Mouse (Mus musculus) adrenal gland, postnatal 36 days (tissue): ENCODE measurements around the gene Ltbp3. TPM values are rescaled to one million over a fixed set of nuclear protein-coding genes. Genes with fewer than 3 reads are reported as not detected.

Experiments
- DNase-seq, 2 experiments: peaks; one replicate each; pipeline ENCODE4 v3.0.0; 2021; ENCODE audit warnings: mixed read lengths in 1 of 2
- long read RNA-seq, 2 experiments: library from polyadenylated mRNA; stranded (forward); transcript quantifications; one replicate each; pipeline ENCODE4 v2.0.0; 2021; ENCODE audit warnings: borderline sequencing depth in 2 of 2
- total RNA-seq, 2 experiments: library from RNA; stranded (reverse); gene quantifications; 2 replicates each; pipeline ENCODE4 v1.2.3; 2021

Gene Ltbp3
- 100 to 1,000 TPM; 222 to 305 TPM for total RNA-seq
- long read RNA-seq, experiment 1, partial matches to known transcripts, result 73 of 88 reads
- long read RNA-seq, experiment 1, other reads (novel, unspliced or antisense), result 11 of 88 reads
- long read RNA-seq, experiment 2, partial matches to known transcripts, result 20 of 27 reads
- long read RNA-seq, experiment 2, other reads (novel, unspliced or antisense), result 4 of 27 reads

- peak; percentile 81 to 84 for DNase-seq
These were observed at the start of gene Ltbp3 for GRCm38 (mm10) chr19:5740320-5741317. Gene Ltbp3 (plus strand): TSS chr19:5740904.

DNA sequence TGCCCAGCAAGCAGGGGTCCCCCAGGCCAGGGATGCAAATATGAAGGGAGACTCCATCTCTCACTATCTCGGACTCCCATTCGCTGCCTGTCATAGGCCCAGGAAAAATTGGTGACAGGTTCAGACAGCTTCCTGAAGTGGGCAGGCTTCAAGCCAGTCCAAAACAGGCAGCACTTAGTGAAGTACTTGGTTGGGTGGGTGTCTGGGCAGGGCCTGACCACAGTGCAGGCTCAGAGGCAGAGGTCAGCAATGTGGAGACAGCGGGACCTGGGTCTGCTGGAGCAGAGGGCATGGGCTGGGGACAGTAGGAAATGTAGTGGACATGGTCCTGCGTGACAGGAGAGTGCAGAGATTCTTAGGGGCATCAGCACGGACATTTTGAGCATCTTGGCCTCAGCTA lies 49.1 kb upstream of the Ltbp3 start:
- no peak for DNase-seq

DNA sequence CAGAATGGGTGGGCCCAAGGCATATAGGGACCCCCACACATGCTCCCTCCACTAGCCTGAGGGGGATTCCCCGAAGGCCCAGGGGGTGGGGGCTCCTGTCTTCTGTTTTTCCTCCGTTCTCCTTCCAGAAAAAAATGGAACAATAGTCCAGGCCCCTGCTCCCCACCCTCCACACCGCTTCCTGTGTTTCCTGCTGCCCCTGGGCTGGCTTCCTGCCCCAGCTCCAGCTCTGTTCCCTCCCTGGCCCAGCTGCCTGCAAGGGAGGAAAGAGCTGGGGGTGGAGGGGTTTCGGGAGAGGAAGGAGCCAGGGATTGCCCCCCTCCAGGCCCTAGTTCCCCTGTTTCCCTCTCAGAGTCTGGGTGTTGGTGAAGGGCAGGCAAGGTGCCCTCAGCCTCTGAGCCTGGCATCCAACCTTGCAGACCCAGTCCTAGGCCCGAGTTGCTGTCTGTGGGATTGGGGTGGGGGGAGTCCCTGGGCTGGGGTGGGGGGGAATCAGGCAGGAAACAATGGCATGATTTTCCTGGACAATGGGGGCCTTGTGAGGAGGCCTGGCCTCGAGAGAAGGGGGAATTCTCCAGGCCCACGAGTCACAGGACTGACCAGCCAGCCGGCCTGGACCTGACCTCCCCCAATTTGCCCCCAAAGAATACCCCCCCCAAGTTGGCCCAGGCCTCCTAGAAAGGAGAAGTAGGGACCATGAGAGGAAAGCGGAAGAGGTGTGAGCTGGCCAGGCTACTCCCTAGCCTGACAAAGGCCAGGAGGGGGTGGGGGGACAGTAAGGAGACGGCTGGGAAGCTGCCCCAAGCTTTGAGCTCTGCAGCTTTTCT lies 48.4 kb upstream of the Ltbp3 start:
- peak; percentile 55 to 73 for DNase-seq

- DNase-seq, result no peak
These were observed 47.7 kb upstream of the Ltbp3 start for GRCm38 (mm10) chr19:5692913-5693396.

DNA sequence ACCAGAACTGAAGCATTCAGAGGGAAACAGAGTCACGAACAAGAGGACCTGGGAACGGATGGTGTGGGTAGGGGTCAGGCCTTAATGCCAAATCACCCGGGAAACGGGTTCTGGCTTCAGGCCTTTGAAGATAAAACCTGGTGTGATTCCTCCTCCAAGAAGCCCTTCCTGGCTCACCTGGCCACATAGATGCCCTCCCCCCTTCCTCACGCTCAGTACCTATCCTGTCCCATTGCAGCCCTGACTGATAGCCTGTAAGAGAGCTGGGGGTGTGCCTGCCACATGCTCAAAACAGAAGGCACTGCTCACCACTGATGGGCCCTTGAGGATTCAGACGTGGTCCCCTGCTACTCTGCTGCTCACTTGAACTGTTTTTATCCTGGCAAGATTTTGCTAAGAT lies 46.9 kb upstream of the Ltbp3 start:
- DNase-seq, result no peak

- DNase-seq, result no peak
These were observed 44.7 kb upstream of the Ltbp3 start for GRCm38 (mm10) chr19:5695849-5696462.

- no peak for DNase-seq
These were observed 36.4 kb upstream of the Ltbp3 start, which contains the start of gene Kcnk7 for GRCm38 (mm10) chr19:5704163-5704800. Gene Kcnk7 (plus strand): TSS chr19:5704367.

GRCm38 (mm10) chr19:5704801-5705571 lies 35.7 kb upstream of the Ltbp3 start:
- peak in 1 of 2 experiments; percentile 45 for DNase-seq

DNA sequence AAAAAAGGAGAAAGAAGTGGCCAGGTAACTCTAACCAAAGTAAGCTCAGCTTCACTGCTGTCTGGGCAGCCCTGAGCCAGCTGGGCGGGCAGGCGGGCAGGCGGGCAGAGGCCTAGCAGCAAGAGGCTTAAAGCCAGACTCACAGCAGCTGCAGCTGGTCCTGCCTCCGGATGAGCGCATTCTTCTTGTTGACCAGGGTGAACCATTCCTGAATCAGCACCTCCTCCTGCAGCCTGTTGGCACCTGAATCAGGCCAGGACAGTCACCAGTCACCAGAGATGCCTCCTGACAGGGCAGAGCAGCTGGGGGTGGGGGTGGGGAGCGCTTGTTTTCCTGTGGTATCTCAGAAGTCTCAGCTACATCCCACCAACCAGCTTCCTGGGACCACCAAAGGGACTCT lies 30.6 kb upstream of the Ltbp3 start:
- DNase-seq, result no peak

DNA sequence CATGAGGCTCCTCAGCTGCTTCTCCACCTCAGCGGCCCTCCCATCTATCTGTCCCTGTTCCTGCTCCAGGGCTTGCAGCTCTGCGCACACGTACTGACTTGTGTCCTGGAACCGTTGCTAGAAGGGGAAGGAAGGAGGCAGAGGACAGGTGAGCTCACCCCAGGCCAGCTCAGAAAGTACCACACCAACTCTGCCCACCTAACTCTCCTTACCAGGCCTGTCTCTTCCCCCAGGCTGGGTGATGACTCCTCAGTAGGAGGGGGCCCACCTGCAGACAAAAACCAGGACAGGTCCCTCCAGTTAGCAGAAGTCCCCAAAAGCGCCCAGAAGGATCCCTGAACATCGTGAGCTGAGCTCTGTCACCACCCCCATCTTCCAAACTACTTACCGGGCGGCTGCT lies 30.1 kb upstream of the Ltbp3 start:
- DNase-seq, result no peak

- peak; percentile 76 to 86 for DNase-seq
These were observed 29.5 kb upstream of the Ltbp3 start for GRCm38 (mm10) chr19:5711218-5711617.

DNA sequence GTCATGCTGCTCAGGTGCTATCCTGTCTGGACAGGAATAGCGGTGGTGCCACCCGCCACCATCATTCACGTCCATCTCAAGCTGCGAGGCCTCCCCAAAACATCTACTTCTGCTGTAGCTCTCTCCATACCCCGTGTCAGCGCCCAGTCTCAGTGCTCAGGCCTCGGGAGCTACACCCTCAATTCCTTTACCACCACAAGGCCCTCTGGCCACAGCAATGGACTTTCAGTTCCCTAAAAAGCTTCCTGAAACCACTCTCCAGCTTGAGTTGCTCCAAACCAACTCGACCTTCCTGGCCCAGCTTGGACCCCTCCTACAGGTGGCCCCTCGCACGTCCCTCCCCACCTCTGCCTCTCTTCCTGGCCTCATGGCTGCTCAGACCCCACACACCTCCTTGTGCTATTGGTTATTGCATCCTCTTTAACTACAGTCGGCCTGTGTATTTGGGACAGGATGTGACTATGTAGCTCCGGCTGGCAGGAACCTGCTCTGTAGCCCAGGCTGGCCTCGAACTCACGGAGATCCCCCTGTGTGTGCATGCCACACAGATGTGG lies 28.7 kb upstream of the Ltbp3 start:
- no peak for DNase-seq

GRCm38 (mm10) chr19:5713255-5713654 lies 27.4 kb upstream of the Ltbp3 start:
- no peak for DNase-seq

- peak; percentile 72 to 79 for DNase-seq
These were observed 27.0 kb upstream of the Ltbp3 start for GRCm38 (mm10) chr19:5713730-5714129.

GRCm38 (mm10) chr19:5715793-5716688 lies 24.7 kb upstream of the Ltbp3 start:
- peak in 1 of 2 experiments; percentile 27 for DNase-seq

DNA sequence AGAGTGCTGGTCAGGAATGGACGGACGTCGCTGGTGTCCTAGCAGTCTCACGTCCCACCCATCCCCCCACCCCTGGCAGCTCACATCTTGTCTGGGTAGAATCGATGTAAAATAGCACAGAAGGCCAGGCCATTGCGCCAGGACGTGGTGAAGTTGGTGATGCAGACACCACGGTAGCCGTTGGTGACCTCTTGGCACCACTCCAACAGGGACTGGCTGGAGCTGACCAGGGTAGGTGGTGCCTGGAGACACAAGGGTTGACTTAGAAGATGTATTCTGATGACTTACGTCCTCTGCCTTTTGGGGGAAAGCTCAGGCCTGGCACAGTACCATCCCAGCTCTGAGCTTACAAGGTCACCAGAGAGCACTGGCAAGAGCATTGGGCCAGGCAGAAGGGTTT lies 23.7 kb upstream of the Ltbp3 start:
- DNase-seq, result peak in 1 of 2 experiments; percentile 35

- no peak for DNase-seq
These were observed 19.5 kb upstream of the Ltbp3 start for GRCm38 (mm10) chr19:5721233-5721632.

- DNase-seq, result no peak
These were observed 17.8 kb upstream of the Ltbp3 start for GRCm38 (mm10) chr19:5722848-5723425.
